Mouse (Mus musculus) CH12.LX (cell line): ENCODE measurements at regions not wholly inside any gene's neighbourhood (a gene's known extent, or its start where the extent isn't known, plus 50 kb on each side); places are given as distances from the start of the nearest gene placed in this dataset.

Source experiments
- DNase-seq: peaks from one replicate; pipeline ENCODE4 v3.0.0-alpha.2; 2013; ENCODE audit errors: extremely low read depth
- H3K27ac ChIP-seq: 2 replicates; pipeline ENCODE4 v1.5.1; 2012; ENCODE audit warnings: low read depth, mild to moderate bottlenecking, control low read depth, moderate library complexity; ENCODE audit not compliant: insufficient read depth
- H3K27me3 ChIP-seq: replicated peaks from 2 replicates; pipeline ENCODE3; 2012; ENCODE audit warnings: inconsistent platforms
- H3K36me3 ChIP-seq, 2 experiments: replicated peaks in 1 of 2; 2 replicates each; pipeline versions ENCODE3 to v1.6.1; 2012; ENCODE audit warnings: inconsistent platforms in 1 of 2, low read length in 1 of 2, mild to moderate bottlenecking in 1 of 2, mixed read lengths in 1 of 2, moderate library complexity in 1 of 2; ENCODE audit not compliant: control insufficient read depth in 1 of 2, insufficient read depth in 1 of 2
- H3K4me1 ChIP-seq, 2 experiments: 2 replicates each; pipeline ENCODE4 v1.6.1; 2012; ENCODE audit warnings: inconsistent platforms in 1 of 2, moderate library complexity in 1 of 2; ENCODE audit not compliant: insufficient read depth in 2 of 2, control insufficient read depth in 1 of 2
- H3K4me2 ChIP-seq: 2 replicates; pipeline ENCODE4 v1.6.1; 2012; ENCODE audit warnings: low read depth, mild to moderate bottlenecking, control low read depth; ENCODE audit not compliant: poor library complexity, insufficient read depth, severe bottlenecking
- H3K4me3 ChIP-seq, 3 experiments: fragments of 150-350 bp in 1 of 3; sonication (generic) in 1 of 3; replicated peaks in 1 of 3; 2 replicates each; pipeline versions ENCODE3 to v1.5.1; 2011 to 2012; ENCODE audit warnings: low read depth in 2 of 3, low read length in 2 of 3, mild to moderate bottlenecking in 2 of 3, moderate library complexity in 2 of 3, control low read depth in 1 of 3, improper control_type of control experiment in 1 of 3, inconsistent platforms in 1 of 3, mixed read lengths in 1 of 3; ENCODE audit not compliant: poor library complexity in 1 of 3
- H3K79me2 ChIP-seq: replicated peaks from 2 replicates; pipeline ENCODE4 v1.6.1; 2012; ENCODE audit warnings: mild to moderate bottlenecking, moderate library complexity; ENCODE audit not compliant: control insufficient read depth, poor library complexity, insufficient read depth, severe bottlenecking; ENCODE audit errors: extremely low read depth
- H3K9ac ChIP-seq: 2 replicates; pipeline ENCODE4 v1.6.1; 2012; ENCODE audit warnings: low read depth, mild to moderate bottlenecking, control low read depth, moderate library complexity; ENCODE audit not compliant: insufficient read depth
- H3K9me3 ChIP-seq: replicated peaks from 2 replicates; pipeline ENCODE3; 2012; ENCODE audit warnings: low read length, inconsistent platforms, mixed read lengths
- CHD2 ChIP-seq: IDR thresholded peaks from 2 replicates; pipeline ENCODE4 v1.6.1; 2011; ENCODE audit warnings: low read length, improper control_type of control experiment
- E2F4 ChIP-seq: IDR thresholded peaks from 2 replicates; pipeline ENCODE4 v1.6.1; 2011; ENCODE audit warnings: low read depth, low read length, improper control_type of control experiment; ENCODE audit not compliant: insufficient replicate concordance
- EP300 ChIP-seq: IDR thresholded peaks from 2 replicates; pipeline ENCODE4 v1.6.1; 2011; ENCODE audit warnings: low read length, improper control_type of control experiment
- ETS1 ChIP-seq: conservative IDR thresholded peaks from 2 replicates; pipeline ENCODE4 v1.6.1; 2012; ENCODE audit warnings: low read depth, mild to moderate bottlenecking, inconsistent platforms, low read length, improper control_type of control experiment, moderate library complexity
- IRF4 ChIP-seq: IDR thresholded peaks from 2 replicates; pipeline ENCODE4 v1.6.1; 2014; ENCODE audit warnings: low read depth, mild to moderate bottlenecking, inconsistent platforms, low read length, improper control_type of control experiment
- JUND ChIP-seq: conservative IDR thresholded peaks from 2 replicates; pipeline ENCODE4 v1.6.1; 2011; ENCODE audit warnings: low read depth, low read length, improper control_type of control experiment
- MAFK ChIP-seq: IDR thresholded peaks from 2 replicates; pipeline ENCODE4 v1.6.1; 2011; ENCODE audit warnings: low read length, improper control_type of control experiment; ENCODE audit not compliant: insufficient replicate concordance
- NELFE ChIP-seq: IDR thresholded peaks from 2 replicates; pipeline ENCODE4 v1.6.1; 2011; ENCODE audit warnings: low read depth, low read length, improper control_type of control experiment
- POLR2A ChIP-seq: IDR thresholded peaks from 2 replicates; pipeline ENCODE4 v1.6.1; 2011; ENCODE audit warnings: low read depth, mild to moderate bottlenecking, improper control_type of control experiment, low read length
- POLR2AphosphoS2 ChIP-seq: IDR thresholded peaks from 2 replicates; pipeline ENCODE4 v1.6.1; 2011; ENCODE audit warnings: low read depth, low read length, improper control_type of control experiment
- RAD21 ChIP-seq: IDR thresholded peaks from 2 replicates; pipeline ENCODE4 v1.6.1; 2011; ENCODE audit warnings: low read depth, mild to moderate bottlenecking, low read length, improper control_type of control experiment, moderate library complexity
- RCOR1 ChIP-seq: conservative IDR thresholded peaks from 2 replicates; pipeline ENCODE4 v1.6.1; 2012; ENCODE audit warnings: low read depth, mild to moderate bottlenecking, inconsistent platforms, low read length, improper control_type of control experiment
- SMC3 ChIP-seq: IDR thresholded peaks from 2 replicates; pipeline ENCODE4 v1.6.1; 2011; ENCODE audit warnings: low read depth, low read length, improper control_type of control experiment
- TCF12 ChIP-seq: IDR thresholded peaks from 2 replicates; pipeline ENCODE4 v1.6.1; 2014; ENCODE audit warnings: low read depth, mild to moderate bottlenecking, inconsistent platforms, low read length, improper control_type of control experiment
- UBTF ChIP-seq: IDR thresholded peaks from 2 replicates; pipeline ENCODE4 v1.6.1; 2012; ENCODE audit warnings: low read depth, mild to moderate bottlenecking, inconsistent platforms, low read length, improper control_type of control experiment, moderate library complexity
- USF1 ChIP-seq: IDR thresholded peaks from 2 replicates; pipeline ENCODE4 v1.6.1; 2014; ENCODE audit warnings: low read depth, mild to moderate bottlenecking, inconsistent platforms, low read length, improper control_type of control experiment
- ZC3H11A ChIP-seq: IDR thresholded peaks from 2 replicates; pipeline ENCODE4 v1.6.1; 2012; ENCODE audit warnings: low read depth, mild to moderate bottlenecking, inconsistent platforms, low read length, improper control_type of control experiment
- dilution Hi-C: fragments of 300-500 bp; cut with MboI; formaldehyde crosslinking; loops from 2 replicates; pipeline ENCODE4 v1.14.3; 2020; ENCODE audit warnings: low sequenced_read_pairs; ENCODE audit not compliant: extremely low pct_unique_long_range_greater_than_20kb, extremely low pct_ligation_motif_present
- in situ Hi-C: fragments of 300-500 bp; cut with MboI; formaldehyde crosslinking; loops from 3 replicates; pipeline ENCODE4 v1.14.3; 2019; ENCODE audit warnings: low sequenced_read_pairs, low pct_ligation_motif_present, low pct_unique_long_range_greater_than_20kb, mixed read lengths

GRCm38 (mm10) chr1:164511628-164512385 lies 53.7 kb upstream of the Atp1b1 start:
- Histone ChIP-seq H3K9ac (no peak overlapping the region), H3K4me1 (peaks cover 4 to 29% of the 10 kb centered on the region in 2 experiments), H3K36me3 (no peaks in the 10 kb centered on the region), H3K4me3 (no peak overlapping the region), H3K27me3 (no peaks in the 10 kb centered on the region), H3K4me2 (no peak overlapping the region), H3K79me2 (no peaks in the 10 kb centered on the region), H3K9me3 (no peaks in the 10 kb centered on the region), H3K27ac (no peak overlapping the region)
- peak; percentile 27 for DNase-seq
- in situ Hi-C loops = no loop called here
- TF ChIP-seq USF1 (no peak), EP300 (no peak), IRF4 (no peak), SMC3 (no peak), RAD21 (no peak), UBTF (no peak), RCOR1 (no peak), JUND (no peak), TCF12 (no peak), ETS1 (no peak), ZC3H11A (no peak)
- dilution Hi-C loops = no loop called here

GRCm38 (mm10) chr1:164509226-164509625 lies 51.1 kb upstream of the Atp1b1 start:
- in situ Hi-C loops (no loop called here), dilution Hi-C loops (no loop called here)
- no peak overlapping the region for H3K4me3 ChIP-seq
- no peaks in the 10 kb centered on the region for H3K9me3 ChIP-seq
- TF ChIP-seq CHD2 (no peak), POLR2A (no peak), MAFK (no peak), RAD21 (no peak), UBTF (no peak), NELFE (no peak), TCF12 (no peak), E2F4 (no peak), ETS1 (no peak), POLR2AphosphoS2 (no peak), IRF4 (no peak)
- TF ChIP-seq, all 38 proteins: peak for 0
- Histone ChIP-seq H3K36me3 (no peaks in the 10 kb centered on the region), H3K27ac (no peak overlapping the region), H3K9ac (no peak overlapping the region), H3K79me2 (no peaks in the 10 kb centered on the region), H3K4me2 (no peak overlapping the region), H3K4me1 (peaks cover 4 to 47% of the 10 kb centered on the region in 2 experiments), H3K27me3 (no peaks in the 10 kb centered on the region)
- DNase-seq = no peak
